Mouse (Mus musculus): ENCODE results near the gene Lsmem1. TPM values are rescaled to one million over a fixed set of nuclear protein-coding genes. Genes with fewer than 3 reads are reported as not detected.
A peak's percentile ranks its signal among the peaks of the same experiment; 100 is the strongest.

The Lsmem1 gene
- total and polyA plus RNA-seq, 3 experiments, result 0.44 TPM; not detected in 2

DNA sequence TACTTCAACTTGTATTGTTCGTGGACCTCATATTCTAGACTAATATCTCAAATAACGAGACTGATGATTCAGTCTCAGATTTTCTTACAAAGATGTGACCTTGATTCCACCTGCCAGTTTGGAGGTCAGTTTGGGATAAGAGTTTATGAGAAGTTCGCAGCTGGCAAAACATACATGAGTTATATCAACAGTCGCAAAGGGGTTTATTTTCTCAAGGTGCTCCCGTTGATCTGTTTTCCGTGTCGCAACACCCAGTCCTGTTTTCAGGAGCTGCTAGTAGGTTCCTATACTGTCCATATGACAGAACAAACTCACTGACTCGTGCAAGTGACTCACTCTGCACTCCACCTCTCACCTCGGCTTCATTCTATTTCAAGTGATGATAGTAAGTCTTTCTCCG lies 24.4 kb upstream of the Lsmem1 start:
- peaks cover 49% of the 10 kb centered on the region for H3K4me1 ChIP-seq (ENCODE audit: insufficient read depth, low read depth, low read length)
- no peaks in the 10 kb centered on the region for H3K27me3 ChIP-seq (ENCODE audit: insufficient read depth, low read length)
- H3K36me3 ChIP-seq (replicated peaks), result peaks cover 6% of the 10 kb centered on the region
- no peak for DNase-seq (ENCODE audit: low spot score)
- no peak for ATAC-seq (ENCODE audit: extremely low read depth, insufficient number of reproducible peaks, low FRiP score, poor library complexity, severe bottlenecking)
- no peaks in the 10 kb centered on the region for H3K9me3 ChIP-seq (replicated peaks)
- peak overlapping the region; percentile 86 for H3K4me3 ChIP-seq (ENCODE audit: low read depth, low read length)
- TF ChIP-seq TAL1 (conservative IDR thresholded peaks at IDR 0.05; ENCODE audit: low read depth, low read length) (no peak), CTCF (IDR thresholded peaks at IDR 0.05; ENCODE audit: low read depth, low read length) (no peak), GATA1 (IDR thresholded peaks at IDR 0.05; ENCODE audit: borderline replicate concordance, low read length) (no peak), GATA2 (IDR thresholded peaks at IDR 0.05; ENCODE audit: borderline replicate concordance, low read depth, low read length) (no peak), POLR2AphosphoS5 (IDR thresholded peaks at IDR 0.05; ENCODE audit: insufficient replicate concordance, low read depth, low read length) (no peak)

DNA sequence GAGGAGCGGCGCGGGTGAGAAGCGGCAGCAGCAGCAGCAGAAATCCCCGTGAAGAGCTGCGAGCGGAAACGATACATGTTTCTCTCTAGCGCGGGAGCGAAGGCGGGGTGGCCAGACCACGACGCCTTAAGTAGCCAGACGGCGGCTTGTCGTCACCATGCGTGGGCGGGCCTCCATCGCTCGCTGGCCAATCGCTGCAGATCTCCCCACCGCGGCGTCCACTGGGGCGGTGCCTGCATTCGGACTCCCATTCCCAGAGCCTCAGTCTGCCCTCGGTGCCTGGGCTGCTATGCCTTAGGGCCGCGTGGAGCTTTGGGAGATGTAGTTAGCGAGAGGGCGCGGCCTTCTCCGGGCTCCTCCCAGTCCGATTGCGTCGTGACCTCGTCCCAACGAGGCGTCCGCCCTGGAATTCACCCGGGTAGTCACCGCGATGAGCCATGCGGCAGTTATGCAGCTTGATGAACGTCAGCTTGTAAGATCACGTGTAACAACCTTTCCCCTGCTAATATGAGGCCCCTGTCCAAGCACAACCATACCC lies 23.9 kb upstream of the Lsmem1 start:
- DNase-seq (ENCODE audit: low spot score), result peak; percentile 99
- Histone ChIP-seq H3K27me3 (ENCODE audit: insufficient read depth, low read length) (no peaks in the 10 kb centered on the region), H3K4me3 (ENCODE audit: low read depth, low read length) (peak overlapping the region; percentile 86), H3K4me1 (ENCODE audit: insufficient read depth, low read depth, low read length) (peaks cover 51% of the 10 kb centered on the region), H3K36me3 (replicated peaks) (peaks cover 6% of the 10 kb centered on the region), H3K9me3 (replicated peaks) (no peaks in the 10 kb centered on the region)
- peak; percentile 85 for ATAC-seq (ENCODE audit: extremely low read depth, insufficient number of reproducible peaks, low FRiP score, poor library complexity, severe bottlenecking)
- TF ChIP-seq POLR2AphosphoS5 (IDR thresholded peaks at IDR 0.05; ENCODE audit: insufficient replicate concordance, low read depth, low read length) (peak; percentile 95), GATA2 (IDR thresholded peaks at IDR 0.05; ENCODE audit: borderline replicate concordance, low read depth, low read length) (no peak)

DNA sequence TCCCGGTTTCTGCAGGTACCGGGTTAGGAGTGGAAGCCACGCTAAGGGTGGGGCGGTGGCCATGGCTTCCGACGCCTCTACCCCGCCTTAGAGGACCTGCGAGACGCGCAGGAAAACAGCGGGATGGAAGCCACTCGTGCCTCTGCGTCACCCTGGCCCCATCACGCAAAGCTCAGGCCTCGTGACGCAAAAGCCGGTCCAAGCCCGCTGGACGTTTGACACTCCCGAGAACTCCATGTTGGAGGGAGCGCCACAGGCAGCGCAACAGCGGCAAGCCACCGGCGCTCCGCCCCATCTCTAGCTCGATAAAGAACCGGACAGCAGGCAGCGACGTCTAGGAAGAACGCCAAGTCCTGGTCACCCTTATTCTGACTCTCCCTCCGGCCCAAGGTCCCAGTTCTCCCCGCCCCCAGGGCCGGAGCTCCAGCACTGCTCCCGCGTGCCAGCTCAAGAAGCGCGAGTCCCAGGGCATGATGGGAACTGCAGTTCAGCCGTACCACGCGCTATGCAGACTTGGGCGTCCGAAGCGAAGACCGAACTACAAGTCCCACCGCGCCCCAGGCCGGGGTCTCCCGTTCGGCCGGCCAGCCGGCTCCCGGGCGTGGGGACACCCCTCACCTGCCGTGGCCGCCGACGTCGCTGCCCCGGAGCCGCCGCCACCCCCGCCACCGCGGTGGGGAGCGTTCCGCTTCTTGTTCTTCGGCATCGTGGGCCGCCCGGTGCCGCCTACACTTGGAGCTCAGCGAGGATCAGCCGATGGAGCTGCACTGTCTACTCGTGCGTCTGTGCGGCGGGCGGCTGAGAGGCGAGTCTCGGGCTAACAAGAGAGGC lies 23.2 kb upstream of the Lsmem1 start:
- DNase-seq (ENCODE audit: low spot score), result peak; percentile 94
- no peaks in the 10 kb centered on the region for H3K27me3 ChIP-seq (ENCODE audit: insufficient read depth, low read length)
- TF ChIP-seq GATA2 (IDR thresholded peaks at IDR 0.05; ENCODE audit: borderline replicate concordance, low read depth, low read length) (no peak), GATA1 (IDR thresholded peaks at IDR 0.05; ENCODE audit: borderline replicate concordance, low read length) (no peak), TAL1 (conservative IDR thresholded peaks at IDR 0.05; ENCODE audit: low read depth, low read length) (no peak), CTCF (IDR thresholded peaks at IDR 0.05; ENCODE audit: low read depth, low read length) (no peak), POLR2AphosphoS5 (IDR thresholded peaks at IDR 0.05; ENCODE audit: insufficient replicate concordance, low read depth, low read length) (no peak)

DNA sequence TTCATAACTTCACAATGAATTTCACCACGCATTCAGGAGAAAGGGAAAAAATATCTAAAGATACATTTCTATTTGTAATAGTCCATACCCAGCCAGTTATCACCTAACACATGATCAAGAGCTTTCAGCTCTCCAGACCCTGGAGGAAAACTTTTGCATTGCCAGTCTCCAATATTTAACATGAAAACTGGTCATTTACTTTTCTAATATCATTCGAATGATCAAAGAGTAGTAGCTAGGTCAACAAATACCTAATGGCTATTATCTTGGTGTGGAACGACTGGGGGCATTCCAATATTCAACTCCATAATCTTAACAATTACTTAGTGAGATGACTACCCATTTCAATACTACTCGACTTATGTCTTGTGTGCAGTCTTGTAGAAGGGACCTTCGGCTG lies 22.3 kb upstream of the Lsmem1 start:
- ATAC-seq (ENCODE audit: extremely low read depth, insufficient number of reproducible peaks, low FRiP score, poor library complexity, severe bottlenecking), result no peak
- H3K27me3 ChIP-seq (ENCODE audit: insufficient read depth, low read length), result no peaks in the 10 kb centered on the region
- no peaks in the 10 kb centered on the region for H3K9me3 ChIP-seq (replicated peaks)
- peaks cover 22% of the 10 kb centered on the region for H3K36me3 ChIP-seq (replicated peaks)
- H3K4me1 ChIP-seq (ENCODE audit: insufficient read depth, low read depth, low read length), result peaks cover 51% of the 10 kb centered on the region
- TF ChIP-seq POLR2AphosphoS5 (IDR thresholded peaks at IDR 0.05; ENCODE audit: insufficient replicate concordance, low read depth, low read length), result no peak
- no peak for TF ChIP-seq CTCF (IDR thresholded peaks at IDR 0.05; ENCODE audit: low read depth, low read length)
- no peak for TF ChIP-seq GATA1 (IDR thresholded peaks at IDR 0.05; ENCODE audit: borderline replicate concordance, low read length)
- no peak for TF ChIP-seq GATA2 (IDR thresholded peaks at IDR 0.05; ENCODE audit: borderline replicate concordance, low read depth, low read length)
- TF ChIP-seq TAL1 (conservative IDR thresholded peaks at IDR 0.05; ENCODE audit: low read depth, low read length), result no peak
- H3K4me3 ChIP-seq (ENCODE audit: low read depth, low read length), result peak overlapping the region; percentile 86
- DNase-seq (ENCODE audit: low spot score), result no peak

More for the DNA sequence above, 23.2 kb upstream of the Lsmem1 start:
- ATAC-seq (ENCODE audit: extremely low read depth, insufficient number of reproducible peaks, low FRiP score, poor library complexity, severe bottlenecking), result peak; percentile 59
- peaks cover 13% of the 10 kb centered on the region for H3K36me3 ChIP-seq (replicated peaks)
- peaks cover 55% of the 10 kb centered on the region for H3K4me1 ChIP-seq (ENCODE audit: insufficient read depth, low read depth, low read length)
- H3K9me3 ChIP-seq (replicated peaks), result no peaks in the 10 kb centered on the region
- H3K4me3 ChIP-seq (ENCODE audit: low read depth, low read length), result peak overlapping the region; percentile 86

DNA sequence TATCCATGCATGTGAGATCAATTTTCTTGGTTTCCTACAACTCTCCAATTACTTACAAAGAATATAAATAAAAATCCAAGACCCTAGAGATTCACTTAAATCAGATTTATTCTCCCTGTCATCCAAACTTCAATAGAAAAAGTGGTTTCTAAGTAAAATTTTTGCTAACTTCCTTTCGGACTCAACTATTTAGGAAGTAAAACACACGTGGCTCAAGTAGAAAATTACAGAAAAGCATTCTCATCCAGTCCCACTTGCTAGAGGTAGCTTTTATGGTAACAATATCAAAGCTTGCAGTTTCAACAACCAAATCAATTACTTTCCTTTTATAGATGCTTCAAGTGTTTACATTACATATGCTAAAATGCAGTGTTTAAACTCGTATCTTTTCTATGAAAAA lies 21.6 kb upstream of the Lsmem1 start:
- Histone ChIP-seq H3K9me3 (replicated peaks) (no peaks in the 10 kb centered on the region), H3K27me3 (ENCODE audit: insufficient read depth, low read length) (no peaks in the 10 kb centered on the region), H3K4me3 (ENCODE audit: low read depth, low read length) (peak overlapping the region; percentile 86), H3K36me3 (replicated peaks) (peaks cover 29% of the 10 kb centered on the region), H3K4me1 (ENCODE audit: insufficient read depth, low read depth, low read length) (peaks cover 49% of the 10 kb centered on the region)
- DNase-seq (ENCODE audit: low spot score) (no peak), ATAC-seq (ENCODE audit: extremely low read depth, insufficient number of reproducible peaks, low FRiP score, poor library complexity, severe bottlenecking) (no peak)
- TF ChIP-seq GATA1 (IDR thresholded peaks at IDR 0.05; ENCODE audit: borderline replicate concordance, low read length) (no peak), GATA2 (IDR thresholded peaks at IDR 0.05; ENCODE audit: borderline replicate concordance, low read depth, low read length) (no peak), CTCF (IDR thresholded peaks at IDR 0.05; ENCODE audit: low read depth, low read length) (no peak), POLR2AphosphoS5 (IDR thresholded peaks at IDR 0.05; ENCODE audit: insufficient replicate concordance, low read depth, low read length) (no peak), TAL1 (conservative IDR thresholded peaks at IDR 0.05; ENCODE audit: low read depth, low read length) (no peak)

DNA sequence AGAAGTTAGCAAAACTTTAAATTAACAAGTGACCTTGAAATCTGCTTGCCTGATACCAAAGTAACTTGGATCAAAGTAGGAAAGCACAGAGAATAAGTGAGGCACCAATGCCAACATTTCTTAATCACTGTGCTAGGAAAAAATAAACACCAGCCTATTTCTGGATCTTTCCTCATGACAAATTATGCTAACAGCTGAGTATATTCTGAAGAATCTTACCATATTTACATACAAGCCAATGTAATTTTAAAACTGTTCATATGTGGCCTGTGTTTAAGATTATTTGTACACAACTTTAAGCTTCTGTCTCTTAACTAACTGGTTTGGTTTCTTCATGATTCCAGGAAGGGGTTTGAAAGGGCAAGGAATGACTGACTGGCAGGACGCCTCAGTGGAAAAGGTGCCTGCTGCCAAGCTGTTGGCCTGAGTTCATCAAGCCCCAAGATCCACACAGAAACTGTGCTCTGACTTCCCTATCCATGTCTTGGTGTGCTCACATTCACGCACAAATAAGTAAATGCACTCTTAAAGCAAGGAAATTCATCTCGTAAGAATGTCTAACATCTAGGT lies 20.8 kb upstream of the Lsmem1 start:
- H3K27me3 ChIP-seq (ENCODE audit: insufficient read depth, low read length), result no peaks in the 10 kb centered on the region
- peak overlapping the region; percentile 86; the same call in 1 of the 2 replicates for H3K4me3 ChIP-seq (ENCODE audit: low read depth, low read length)
- H3K36me3 ChIP-seq (replicated peaks), result peaks cover 37% of the 10 kb centered on the region
- ATAC-seq (ENCODE audit: extremely low read depth, insufficient number of reproducible peaks, low FRiP score, poor library complexity, severe bottlenecking) (no peak), DNase-seq (ENCODE audit: low spot score) (no peak)
- no peak for TF ChIP-seq CTCF (IDR thresholded peaks at IDR 0.05; ENCODE audit: low read depth, low read length)
- no peak for TF ChIP-seq POLR2AphosphoS5 (IDR thresholded peaks at IDR 0.05; ENCODE audit: insufficient replicate concordance, low read depth, low read length)
- no peak for TF ChIP-seq TAL1 (conservative IDR thresholded peaks at IDR 0.05; ENCODE audit: low read depth, low read length)
- TF ChIP-seq GATA2 (IDR thresholded peaks at IDR 0.05; ENCODE audit: borderline replicate concordance, low read depth, low read length), result no peak
- TF ChIP-seq GATA1 (IDR thresholded peaks at IDR 0.05; ENCODE audit: borderline replicate concordance, low read length), result no peak
- H3K4me1 ChIP-seq (ENCODE audit: insufficient read depth, low read depth, low read length), result peaks cover 42% of the 10 kb centered on the region
- H3K9me3 ChIP-seq (replicated peaks), result no peaks in the 10 kb centered on the region
